Mouse (Mus musculus): ENCODE data around the gene Dnajb6. TPM values are rescaled to one million over a fixed set of nuclear protein-coding genes. Genes with fewer than 3 reads are reported as not detected.
"Not testable (repeated sequence)": the region's sequence is repeated elsewhere in the genome, so short reads cannot be mapped to it uniquely, and the experiment has no call there.

Dnajb6 gene
- polyA plus RNA-seq, 1 experiment from 2014 or later = 145 TPM

DNA sequence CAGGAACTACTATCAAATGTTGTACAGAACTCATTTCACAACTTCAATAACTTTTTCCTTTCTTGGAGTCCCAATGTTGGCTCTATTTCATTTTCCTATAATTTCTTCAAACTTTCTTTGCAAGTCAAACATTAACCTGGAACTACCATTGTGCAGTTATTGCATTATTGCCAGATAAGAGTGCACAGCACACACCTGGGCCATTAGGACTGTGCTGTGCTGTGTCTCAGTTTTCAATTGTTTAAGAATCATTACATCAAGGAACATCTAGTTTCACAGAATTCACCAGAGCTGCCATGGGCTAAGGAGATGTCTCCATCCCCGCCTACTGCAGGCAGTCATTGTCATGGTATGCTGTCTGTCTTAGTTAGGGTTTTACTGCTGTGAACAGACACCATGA, 73.5 kb downstream of the Dnajb6 start:
- Histone ChIP-seq H3K36me3 (ENCODE audit: insufficient read depth, low read length) (no peaks in the 10 kb centered on the region), H3K4me3 (replicated peaks; ENCODE audit: low read depth, low read length) (no peak overlapping the region), H3K27ac (no peak overlapping the region), H3K9ac (ENCODE audit: low read depth, low read length) (no peak overlapping the region), H3K27me3 (ENCODE audit: insufficient read depth, low read length) (no peaks in the 10 kb centered on the region), H3K4me1 (replicated peaks; ENCODE audit: insufficient read depth, low read length) (no peaks in the 10 kb centered on the region), H3K9me3 (replicated peaks; ENCODE audit: low read length) (no peaks in the 10 kb centered on the region), H3K4me2 (ENCODE audit: low read length) (no peak overlapping the region)
- ATAC-seq (replicated peaks; ENCODE audit: low FRiP score, low read depth) = no peak
- WGBS = 93% methylated on average over 1 of the region's 1 CpGs
- no peak for DNase-seq (ENCODE audit: low spot score)
- no peak for TF ChIP-seq CTCF (IDR thresholded peaks at IDR 0.05; ENCODE audit: low read depth)

DNA sequence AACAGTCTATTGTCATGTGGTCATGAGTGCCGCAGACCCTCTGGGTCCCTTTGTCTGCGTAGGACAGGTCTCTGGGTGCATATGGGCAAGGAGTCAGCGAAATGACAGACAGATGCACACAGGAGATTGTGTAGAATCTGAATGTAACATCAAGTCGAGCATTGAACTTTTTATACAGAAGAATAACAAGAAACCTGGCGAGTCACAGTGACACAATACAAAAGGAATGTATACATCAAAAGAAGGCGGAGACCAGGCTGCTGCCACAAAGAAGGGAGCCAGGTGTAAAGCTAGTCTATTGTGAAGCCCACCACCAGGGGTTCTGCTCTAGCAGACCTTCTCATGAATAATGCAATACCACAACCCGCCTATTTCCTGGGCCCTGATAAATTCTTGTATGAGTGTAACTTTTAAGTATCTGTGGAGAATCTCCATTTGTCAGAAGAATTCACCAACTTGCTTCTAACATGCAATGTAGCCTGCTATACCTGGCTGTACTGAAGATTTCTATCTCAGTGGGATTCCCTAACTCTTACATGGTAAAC, 76.0 kb downstream of the Dnajb6 start:
- H3K36me3 ChIP-seq (ENCODE audit: insufficient read depth, low read length); H3K4me3 ChIP-seq (replicated peaks; ENCODE audit: low read depth, low read length); H3K4me2 ChIP-seq (ENCODE audit: low read length); DNase-seq (ENCODE audit: low spot score); H3K9ac ChIP-seq (ENCODE audit: low read depth, low read length); H3K27me3 ChIP-seq (ENCODE audit: insufficient read depth, low read length); ATAC-seq (replicated peaks; ENCODE audit: low FRiP score, low read depth); H3K9me3 ChIP-seq (replicated peaks; ENCODE audit: low read length); H3K4me1 ChIP-seq (replicated peaks; ENCODE audit: insufficient read depth, low read length); H3K27ac ChIP-seq: not testable (repeated sequence)
- 85% methylated on average over 7 of the region's 7 CpGs for WGBS

DNA sequence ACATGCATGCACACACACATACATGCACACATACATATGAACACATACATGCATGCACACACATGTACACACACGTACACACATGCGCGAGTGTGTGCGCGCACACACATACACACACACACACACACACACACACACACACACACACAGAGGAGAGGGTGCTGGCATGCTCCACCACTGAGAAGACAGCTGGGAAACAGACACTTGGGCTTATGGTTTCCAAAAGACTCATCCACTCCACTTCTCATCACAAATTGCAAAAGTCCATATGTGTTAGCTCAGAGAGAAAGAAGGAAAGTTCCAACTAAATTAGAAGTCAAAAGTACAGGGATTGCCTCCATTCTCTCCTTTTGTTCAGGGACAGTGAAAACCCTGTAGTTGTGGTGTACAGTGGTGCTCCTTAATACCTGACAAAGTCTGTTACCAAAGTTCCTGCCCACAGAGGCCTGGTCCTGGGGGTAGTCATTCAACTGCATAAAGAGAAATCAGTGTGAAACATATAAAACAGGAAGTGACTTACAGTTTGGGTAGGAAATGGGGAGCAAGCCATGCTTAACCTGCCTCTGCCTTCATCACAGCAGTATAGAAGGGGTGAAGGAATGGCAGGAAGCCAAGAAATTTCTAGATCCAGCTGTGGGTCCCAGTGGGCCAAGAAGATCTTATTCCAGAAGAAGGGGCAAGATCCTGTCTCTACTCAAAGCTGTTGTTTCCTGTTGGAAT, 81.2 kb downstream of the Dnajb6 start:
- no peaks in the 10 kb centered on the region for H3K4me1 ChIP-seq (replicated peaks; ENCODE audit: insufficient read depth, low read length)
- no peaks in the 10 kb centered on the region for H3K36me3 ChIP-seq (ENCODE audit: insufficient read depth, low read length)
- H3K27me3 ChIP-seq (ENCODE audit: insufficient read depth, low read length) = no peaks in the 10 kb centered on the region
- no peak overlapping the region for H3K4me3 ChIP-seq (replicated peaks; ENCODE audit: low read depth, low read length)
- no peak overlapping the region for H3K9ac ChIP-seq (ENCODE audit: low read depth, low read length)
- no peak overlapping the region for H3K4me2 ChIP-seq (ENCODE audit: low read length)
- no peak for ATAC-seq (replicated peaks; ENCODE audit: low FRiP score, low read depth)
- H3K9me3 ChIP-seq (replicated peaks; ENCODE audit: low read length) = no peaks in the 10 kb centered on the region
- no peak for TF ChIP-seq CTCF (IDR thresholded peaks at IDR 0.05; ENCODE audit: low read depth)
- no peak for DNase-seq (ENCODE audit: low spot score)
- over 99% methylated on average over 5 of the region's 5 CpGs for WGBS
- no peak overlapping the region for H3K27ac ChIP-seq

DNA sequence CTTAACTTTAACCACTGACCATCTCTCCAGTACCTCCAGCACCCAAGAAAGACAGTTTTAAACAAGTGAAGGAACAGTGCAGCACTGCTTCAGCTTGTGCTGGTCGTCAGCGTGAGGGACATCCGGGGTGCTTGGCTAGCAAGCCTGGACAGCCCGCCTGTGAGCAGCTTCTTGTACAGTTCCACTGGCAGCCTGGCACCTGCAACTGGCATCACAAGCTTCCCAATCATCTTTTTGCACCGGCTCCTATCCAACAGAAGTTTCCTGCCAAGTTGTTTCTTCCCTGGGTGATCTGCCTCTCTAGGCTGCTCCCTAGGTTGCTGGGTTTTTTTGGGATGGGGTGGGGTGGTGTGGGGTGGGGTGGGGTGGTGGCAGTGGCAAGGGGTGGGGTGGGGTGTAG, 81.9 kb downstream of the Dnajb6 start:
- ATAC-seq (replicated peaks; ENCODE audit: low FRiP score, low read depth) = no peak
- WGBS = 90% methylated on average over 5 of the region's 5 CpGs

DNA sequence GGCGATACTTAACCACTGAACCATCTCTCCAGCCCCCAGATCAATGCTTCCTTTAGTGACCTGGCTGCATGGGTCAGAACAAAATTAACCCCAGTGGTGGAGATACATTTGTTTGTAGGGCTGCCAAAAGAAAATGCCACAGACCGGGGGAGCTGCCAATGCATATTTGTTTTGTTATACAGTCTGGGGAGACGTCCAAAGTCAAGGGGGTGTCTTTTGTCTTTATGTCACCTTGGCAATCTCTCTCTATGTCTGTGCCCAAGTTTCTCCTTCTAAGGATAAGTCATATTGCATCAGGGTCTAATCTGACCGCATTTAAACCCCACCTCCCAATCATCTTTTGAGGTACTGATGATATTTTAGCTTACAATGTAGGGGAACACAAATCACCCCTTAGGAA, 82.8 kb downstream of the Dnajb6 start:
- TF ChIP-seq CTCF (IDR thresholded peaks at IDR 0.05; ENCODE audit: low read depth) = no peak
- no peaks in the 10 kb centered on the region for H3K9me3 ChIP-seq (replicated peaks; ENCODE audit: low read length)

More for the DNA sequence above, 81.9 kb downstream of the Dnajb6 start:
- H3K27me3 ChIP-seq (ENCODE audit: insufficient read depth, low read length) = no peaks in the 10 kb centered on the region
- H3K9ac ChIP-seq (ENCODE audit: low read depth, low read length) = no peak overlapping the region
- no peak for TF ChIP-seq CTCF (IDR thresholded peaks at IDR 0.05; ENCODE audit: low read depth)
- no peaks in the 10 kb centered on the region for H3K9me3 ChIP-seq (replicated peaks; ENCODE audit: low read length)
- DNase-seq (ENCODE audit: low spot score) = no peak
- H3K4me3 ChIP-seq (replicated peaks; ENCODE audit: low read depth, low read length) = no peak overlapping the region
- no peaks in the 10 kb centered on the region for H3K4me1 ChIP-seq (replicated peaks; ENCODE audit: insufficient read depth, low read length)
- no peak overlapping the region for H3K27ac ChIP-seq
- no peaks in the 10 kb centered on the region for H3K36me3 ChIP-seq (ENCODE audit: insufficient read depth, low read length)
- no peak overlapping the region for H3K4me2 ChIP-seq (ENCODE audit: low read length)

DNA sequence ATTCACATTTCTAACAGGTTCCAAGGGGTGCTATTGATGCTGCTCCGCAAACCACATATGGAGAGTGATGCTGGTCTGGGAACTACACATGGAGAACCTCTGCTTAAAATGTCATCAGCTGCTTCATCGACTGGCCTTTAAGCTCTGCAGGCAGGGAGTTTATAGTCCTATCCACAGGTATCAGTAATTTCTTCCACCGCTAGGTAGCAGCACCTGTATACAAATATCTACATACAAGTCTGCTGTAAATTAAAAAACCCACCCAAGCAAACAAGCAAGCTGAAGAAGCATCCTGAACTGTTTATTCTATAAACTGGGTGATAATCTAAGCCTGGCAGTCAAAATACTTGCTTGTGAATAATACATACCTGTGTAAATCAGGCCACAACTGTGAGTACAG, 89.3 kb downstream of the Dnajb6 start:
- Histone ChIP-seq H3K9me3 (replicated peaks; ENCODE audit: low read length) (no peaks in the 10 kb centered on the region), H3K36me3 (ENCODE audit: insufficient read depth, low read length) (no peaks in the 10 kb centered on the region), H3K27ac (no peak overlapping the region), H3K4me2 (ENCODE audit: low read length) (no peak overlapping the region), H3K9ac (ENCODE audit: low read depth, low read length) (no peak overlapping the region), H3K4me1 (replicated peaks; ENCODE audit: insufficient read depth, low read length) (no peaks in the 10 kb centered on the region), H3K27me3 (ENCODE audit: insufficient read depth, low read length) (no peaks in the 10 kb centered on the region), H3K4me3 (replicated peaks; ENCODE audit: low read depth, low read length) (no peak overlapping the region)
- 39% methylated on average over 3 of the region's 3 CpGs for WGBS
- ATAC-seq (replicated peaks; ENCODE audit: low FRiP score, low read depth) = no peak
- DNase-seq (ENCODE audit: low spot score) = peak; percentile 81
- peak; percentile 74 for TF ChIP-seq CTCF (IDR thresholded peaks at IDR 0.05; ENCODE audit: low read depth)

More for the DNA sequence above, 82.8 kb downstream of the Dnajb6 start:
- no peak overlapping the region for H3K9ac ChIP-seq (ENCODE audit: low read depth, low read length)
- no peak for DNase-seq (ENCODE audit: low spot score)
- 70% methylated on average over 4 of the region's 4 CpGs for WGBS
- H3K27me3 ChIP-seq (ENCODE audit: insufficient read depth, low read length) = no peaks in the 10 kb centered on the region
- ATAC-seq (replicated peaks; ENCODE audit: low FRiP score, low read depth) = no peak
- no peak overlapping the region for H3K27ac ChIP-seq
- no peaks in the 10 kb centered on the region for H3K4me1 ChIP-seq (replicated peaks; ENCODE audit: insufficient read depth, low read length)
- no peaks in the 10 kb centered on the region for H3K36me3 ChIP-seq (ENCODE audit: insufficient read depth, low read length)
- H3K4me2 ChIP-seq (ENCODE audit: low read length) = no peak overlapping the region
- no peak overlapping the region for H3K4me3 ChIP-seq (replicated peaks; ENCODE audit: low read depth, low read length)
